Mouse (Mus musculus): ENCODE measurements at regions not wholly inside any gene's neighbourhood (a gene's known extent, or its start where the extent isn't known, plus 50 kb on each side); places are given as distances from the start of the nearest gene placed in this dataset.

DNA sequence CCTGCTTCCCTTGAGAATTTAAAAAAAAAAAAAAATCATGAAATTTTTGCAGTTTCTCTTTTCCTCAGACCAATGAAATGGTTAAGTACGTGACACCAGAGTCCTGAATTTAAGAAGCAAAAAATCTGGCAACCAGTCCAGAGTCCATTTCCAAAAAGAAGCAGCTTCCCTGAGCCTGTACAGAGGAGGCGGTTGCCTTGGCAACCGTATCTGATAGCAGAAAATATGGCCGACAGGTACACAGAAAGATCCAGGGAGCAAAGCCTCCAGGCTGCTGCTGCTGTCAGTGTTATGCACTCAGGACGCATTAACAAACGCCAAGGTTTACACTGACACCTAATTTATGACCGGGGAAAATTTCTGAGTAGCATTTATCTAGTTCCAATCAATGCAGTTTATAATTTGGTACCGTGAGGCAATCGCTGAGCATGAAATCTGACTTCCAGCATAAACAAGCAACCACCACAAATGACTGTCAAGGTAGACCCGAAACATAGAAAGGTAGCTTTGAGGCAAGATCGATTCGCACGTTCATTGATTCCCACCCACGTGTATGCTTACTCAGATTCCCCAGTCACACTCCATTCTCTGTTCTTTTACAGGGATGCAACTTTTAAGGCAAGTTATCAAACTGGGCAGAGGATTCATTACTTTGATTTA, 420.8 kb downstream of the Basp1 start:
- peak in 1 of 2 experiments; percentile 24 for DNase-seq (ENCODE audit: low spot score in 2 of 2)

DNA sequence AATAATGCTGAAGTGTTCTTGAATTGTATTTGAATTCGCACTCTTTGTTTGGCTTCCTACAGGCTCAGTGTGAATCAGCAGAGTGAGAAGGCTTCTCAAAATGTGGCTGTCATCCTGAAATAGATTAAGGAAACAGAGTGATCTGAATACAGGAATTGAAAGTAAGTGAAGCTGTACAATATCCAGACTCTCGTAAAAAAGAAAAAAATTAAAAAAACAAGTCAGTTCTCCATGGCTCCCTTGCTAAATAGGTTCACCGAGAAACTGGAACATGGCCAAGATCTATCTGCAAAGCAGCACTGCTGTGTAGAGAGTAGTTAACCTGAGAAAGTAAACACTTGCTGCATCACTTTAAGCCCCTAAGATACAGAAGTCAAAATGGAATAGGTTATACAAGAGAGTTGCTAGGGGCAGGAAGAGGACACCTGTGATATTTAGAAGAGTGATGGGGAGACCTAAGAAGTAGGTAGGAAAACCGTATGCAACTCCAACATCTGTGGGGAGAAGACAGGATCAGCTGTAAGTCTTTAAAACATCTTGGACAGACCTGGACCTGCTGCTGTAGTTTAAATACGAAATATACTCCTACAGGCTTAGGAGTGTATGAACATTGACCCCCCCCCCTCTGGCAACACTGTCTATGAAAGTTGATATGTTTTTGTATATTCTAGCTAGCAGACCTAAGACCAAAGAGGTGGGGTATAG, 423.3 kb downstream of the Basp1 start:
- DNase-seq (ENCODE audit: low spot score in 2 of 2) = peak in 1 of 2 experiments; percentile 10

DNA sequence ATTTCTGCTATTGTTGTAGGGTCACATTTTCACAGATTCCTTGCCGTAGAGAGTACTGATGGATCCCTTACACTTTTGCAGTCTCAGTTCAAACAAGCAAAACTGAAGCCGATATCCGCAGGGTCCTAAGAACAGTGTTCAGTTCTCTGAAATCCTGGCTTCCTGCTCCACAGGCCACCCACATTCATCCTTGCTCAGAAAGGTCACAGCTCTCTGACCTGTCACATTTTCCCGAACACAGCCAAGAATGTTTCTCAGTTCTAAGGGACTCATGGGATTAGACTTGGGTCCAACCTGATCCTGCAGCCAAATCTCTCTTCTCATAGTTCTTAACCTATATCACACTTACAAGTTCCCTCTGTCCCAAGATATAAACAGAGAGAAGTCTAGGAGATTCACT, 432.7 kb downstream of the Basp1 start:
- no peak for DNase-seq (ENCODE audit: low spot score in 2 of 2)

DNA sequence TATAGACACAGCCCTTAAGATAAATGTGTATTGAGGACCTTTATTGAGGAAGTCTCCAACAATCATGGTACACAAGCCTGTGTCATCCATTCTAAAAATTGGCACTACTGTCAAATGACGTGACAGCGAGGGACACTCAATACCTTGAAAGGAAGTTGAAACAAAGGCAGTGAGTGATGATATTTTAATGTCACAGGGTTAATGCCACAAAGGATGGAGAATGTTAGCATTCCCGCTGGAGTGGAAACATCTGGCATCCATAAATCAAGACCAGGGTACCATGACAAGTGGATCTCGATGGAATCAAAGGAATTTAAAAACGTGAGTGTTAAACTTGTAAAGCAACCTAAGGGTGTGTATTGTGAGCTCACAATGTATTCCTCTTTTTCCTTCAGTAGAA, 441.5 kb downstream of the Basp1 start:
- DNase-seq (ENCODE audit: low spot score in 2 of 2) = no peak

DNA sequence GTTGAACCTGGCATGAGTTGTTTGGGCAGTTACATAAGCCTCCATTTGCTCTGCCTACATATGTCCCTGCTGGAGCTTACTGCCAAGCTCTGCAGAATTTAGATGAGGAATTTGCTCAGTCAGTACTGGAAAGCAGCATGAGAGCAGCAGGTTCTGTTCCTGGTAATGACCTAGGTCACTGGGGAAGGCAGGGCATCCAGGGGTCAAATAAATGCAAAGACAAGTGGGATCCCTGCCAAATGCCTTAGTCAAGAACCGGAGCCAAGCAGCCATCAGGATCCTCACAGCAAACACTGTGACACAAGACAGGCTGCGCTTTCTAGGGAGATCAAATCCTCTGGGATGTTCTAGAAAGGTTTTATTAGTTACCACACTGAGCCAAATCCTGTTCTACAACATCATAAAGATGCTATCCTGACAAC, 444.2 kb downstream of the Basp1 start:
- peak; percentile 36 to 54 for DNase-seq (ENCODE audit: low spot score in 2 of 2)

DNA sequence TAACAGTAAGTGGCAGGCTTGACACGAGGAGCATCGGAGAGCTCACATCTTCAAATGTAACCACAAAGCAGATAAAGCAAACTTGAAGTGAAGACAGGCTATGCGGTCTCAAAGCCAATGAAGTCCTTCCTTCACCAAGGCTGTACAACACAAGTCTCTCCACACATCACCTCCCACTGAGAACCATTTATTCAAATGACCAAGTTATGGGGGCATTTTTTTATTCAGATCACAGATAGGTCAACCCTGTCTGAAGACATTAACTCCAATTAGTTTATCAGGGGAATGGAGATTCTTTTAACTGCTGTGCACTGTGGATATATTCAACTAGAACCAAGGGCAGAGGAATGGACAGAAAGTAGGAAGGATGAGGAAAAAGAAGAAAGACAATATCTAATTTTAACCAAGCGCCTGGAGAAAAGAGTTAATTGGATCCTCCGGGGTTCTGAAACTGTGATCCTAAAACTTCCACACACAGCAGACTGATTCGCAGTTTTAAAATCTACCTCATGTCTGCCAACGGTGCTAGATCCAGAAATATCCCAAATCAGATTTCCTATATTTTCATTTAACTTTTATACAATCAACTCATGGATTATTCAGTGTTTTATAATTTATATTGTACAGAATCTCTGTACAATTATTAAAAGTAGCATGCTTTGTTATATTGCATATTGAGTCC, 444.8 kb downstream of the Basp1 start:
- DNase-seq (ENCODE audit: low spot score in 2 of 2) = no peak

DNA sequence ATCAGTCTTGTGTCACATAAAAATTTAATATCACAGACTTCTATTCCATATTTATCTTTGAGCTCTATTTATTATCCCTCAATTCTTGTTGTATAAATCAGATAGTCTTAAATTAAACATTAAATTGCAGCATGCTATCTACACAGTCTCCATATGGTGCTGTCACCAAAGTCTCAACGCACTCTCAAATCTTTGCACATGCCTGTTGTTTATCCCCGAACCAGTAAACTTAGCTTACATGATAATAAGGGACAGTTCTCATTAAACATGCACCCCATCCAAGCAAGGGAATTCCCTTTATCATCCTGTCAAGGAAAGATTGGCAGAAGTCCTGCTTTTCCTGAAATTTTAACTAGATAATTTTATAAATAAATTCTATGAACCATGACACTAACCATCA, 483.8 kb downstream of the Basp1 start:
- DNase-seq (ENCODE audit: low spot score in 2 of 2) = no peak

DNA sequence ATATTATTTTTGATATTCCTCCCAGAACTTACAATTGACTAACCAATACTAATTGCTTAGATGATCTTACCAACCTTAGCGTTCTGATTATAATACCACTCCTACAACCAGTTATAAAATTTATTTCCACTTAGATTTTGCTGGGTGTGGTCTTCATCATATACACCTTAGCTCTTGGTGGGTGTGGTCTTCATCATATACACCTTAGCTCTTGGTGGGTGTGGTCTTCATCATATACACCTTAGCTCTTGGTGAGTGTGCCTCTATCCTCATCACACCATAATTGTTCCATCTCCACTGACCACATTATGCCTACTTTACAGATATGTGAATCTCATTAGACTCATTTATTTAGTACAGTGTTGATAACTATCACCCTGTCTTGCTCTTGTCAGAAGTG, 501.7 kb downstream of the Basp1 start:
- no peak for DNase-seq (ENCODE audit: low spot score in 2 of 2)

DNA sequence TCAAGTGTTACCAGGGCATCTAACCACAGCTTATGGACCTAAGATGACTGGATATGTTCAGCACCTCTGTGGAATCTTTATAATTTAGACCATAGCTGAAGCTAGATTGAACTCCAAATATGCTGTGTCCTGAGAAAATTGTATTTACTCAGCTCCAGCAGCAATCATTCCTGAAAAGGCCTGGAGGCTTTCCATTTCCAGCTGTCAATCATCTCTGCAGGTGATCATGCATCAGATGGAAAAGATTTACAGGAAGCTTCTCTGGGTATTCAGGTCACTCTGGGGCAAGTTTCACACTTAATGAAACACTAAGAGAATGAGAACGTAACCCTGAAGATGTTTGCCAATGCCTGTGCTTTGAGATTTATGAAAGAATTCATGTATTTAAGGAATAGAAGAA, 502.1 kb downstream of the Basp1 start:
- DNase-seq (ENCODE audit: low spot score in 2 of 2) = no peak

DNA sequence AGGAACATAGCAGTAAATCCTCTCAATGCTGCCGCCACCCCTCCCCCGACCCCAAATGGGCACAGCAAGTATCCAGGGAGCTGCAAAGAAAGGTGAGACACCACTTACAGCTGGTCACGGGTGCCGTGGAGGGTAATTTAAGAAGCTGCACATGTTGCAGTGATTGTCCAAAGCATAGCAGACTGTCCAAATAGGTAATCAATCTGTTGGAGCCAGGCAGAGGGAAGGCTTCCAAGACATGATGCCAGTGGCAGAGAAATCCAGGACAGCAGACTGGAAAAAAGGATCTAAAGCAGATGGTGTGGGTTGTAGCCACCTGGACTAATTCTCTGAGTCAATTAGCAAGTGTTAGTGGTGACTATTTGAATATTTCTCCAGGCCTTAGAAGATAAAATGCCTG, 506.6 kb downstream of the Basp1 start:
- DNase-seq (ENCODE audit: low spot score in 2 of 2) = peak in 1 of 2 experiments; percentile 10

DNA sequence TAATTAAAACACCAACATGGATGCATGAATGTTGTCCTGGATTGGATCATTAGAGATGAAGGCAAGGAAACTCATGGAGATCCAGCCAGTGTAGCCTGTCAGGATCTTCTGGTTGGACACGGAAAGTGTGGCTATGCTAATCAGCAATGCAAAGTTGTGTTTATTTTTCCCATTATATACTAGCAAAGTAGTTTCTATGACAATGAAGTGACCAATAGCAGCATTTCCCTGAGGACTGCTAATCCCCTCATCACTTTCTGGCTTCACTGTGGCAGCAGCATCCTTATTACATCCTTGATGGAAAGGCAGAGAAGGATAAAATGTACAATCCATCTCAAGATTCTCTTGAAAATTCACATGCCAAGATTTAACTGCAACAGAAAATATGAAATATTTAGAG, 534.7 kb downstream of the Basp1 start:
- DNase-seq (ENCODE audit: low spot score in 2 of 2) = no peak

DNA sequence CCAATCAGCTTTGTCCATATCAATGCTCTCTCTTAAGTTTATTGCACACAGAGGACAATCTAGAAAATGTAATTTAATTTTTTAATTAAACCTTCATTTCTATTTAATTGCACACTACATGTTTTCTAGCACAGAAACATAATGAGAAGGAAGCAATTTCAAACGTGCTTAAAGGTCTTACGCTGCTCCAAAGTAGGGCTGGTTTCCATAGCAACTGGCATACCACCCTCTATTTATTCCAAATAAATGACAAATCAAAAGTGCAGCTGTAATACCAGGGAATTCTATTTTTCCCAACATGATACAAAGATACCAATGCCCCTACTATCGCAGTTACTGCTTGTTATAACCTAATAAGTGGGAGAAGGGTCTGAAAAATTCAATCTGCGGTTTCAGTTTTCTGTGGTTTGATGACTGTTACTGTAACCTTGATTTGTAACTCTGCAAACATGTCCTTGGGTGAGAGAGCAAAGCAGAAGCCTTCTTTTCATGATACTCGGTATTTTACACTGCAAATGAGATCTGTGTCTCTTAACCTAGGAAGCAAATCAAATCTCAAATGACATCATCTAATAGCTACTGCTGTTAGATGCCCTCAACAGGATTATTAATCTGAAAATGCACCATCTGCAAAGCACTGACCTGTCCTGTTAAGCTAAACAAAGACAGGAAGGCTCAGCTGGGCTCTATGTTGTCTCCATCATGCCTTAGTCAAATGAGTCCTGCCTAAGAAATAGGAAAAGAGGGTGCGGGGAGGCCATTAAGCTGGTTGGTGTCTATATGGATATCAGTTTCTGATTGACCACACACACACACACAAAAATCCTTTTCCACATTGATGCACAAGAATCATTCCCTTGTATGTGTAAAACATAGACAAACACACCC, 535.6 kb downstream of the Basp1 start:
- no peak for DNase-seq (ENCODE audit: low spot score in 2 of 2)

DNA sequence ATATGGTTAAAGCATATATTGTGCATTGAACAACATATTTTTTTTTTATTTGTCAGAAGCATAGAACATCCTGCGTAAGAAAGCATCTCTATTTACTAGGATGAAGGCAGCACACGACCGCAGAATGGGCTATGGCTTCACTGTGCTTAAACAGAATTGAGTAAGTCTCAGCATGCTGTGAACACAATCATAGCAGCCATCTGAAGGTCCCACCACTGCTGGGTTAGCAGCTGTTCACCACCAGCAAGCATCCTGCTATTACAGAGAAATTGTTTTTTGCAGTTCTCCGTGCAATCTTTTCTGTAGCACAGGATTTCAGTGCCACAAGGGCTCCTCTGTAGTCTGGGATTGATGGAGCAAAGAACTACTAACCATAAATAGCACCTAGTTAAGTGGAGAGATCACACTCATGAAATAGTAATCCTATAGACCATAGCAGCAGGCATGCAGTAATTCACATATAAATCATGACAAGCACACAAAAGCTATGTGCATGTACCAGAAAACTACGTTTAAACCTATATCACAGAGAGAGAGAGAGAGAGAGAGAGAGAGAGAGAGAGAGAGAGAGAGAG, 537.3 kb downstream of the Basp1 start:
- DNase-seq (ENCODE audit: low spot score in 2 of 2) = no peak

DNA sequence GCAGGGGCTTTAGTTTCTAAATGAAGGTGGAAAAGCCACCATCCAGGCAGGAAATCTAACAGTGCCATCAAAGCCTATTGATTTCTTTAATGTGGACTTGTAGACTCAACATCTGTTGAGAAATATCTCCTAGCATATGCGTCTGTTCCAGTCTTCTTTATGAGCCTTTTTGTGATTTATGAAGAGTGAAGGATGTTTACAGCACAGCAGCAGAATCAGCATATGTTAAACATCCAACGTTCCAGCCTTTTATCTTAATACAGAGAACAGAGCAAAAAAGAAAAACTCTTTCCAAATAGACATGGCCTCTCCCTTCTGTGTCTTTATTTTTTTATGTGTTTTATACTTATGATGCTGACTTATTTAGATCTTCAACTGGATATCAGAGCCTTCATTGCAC, 573.3 kb downstream of the Basp1 start:
- DNase-seq (ENCODE audit: low spot score in 2 of 2) = no peak

DNA sequence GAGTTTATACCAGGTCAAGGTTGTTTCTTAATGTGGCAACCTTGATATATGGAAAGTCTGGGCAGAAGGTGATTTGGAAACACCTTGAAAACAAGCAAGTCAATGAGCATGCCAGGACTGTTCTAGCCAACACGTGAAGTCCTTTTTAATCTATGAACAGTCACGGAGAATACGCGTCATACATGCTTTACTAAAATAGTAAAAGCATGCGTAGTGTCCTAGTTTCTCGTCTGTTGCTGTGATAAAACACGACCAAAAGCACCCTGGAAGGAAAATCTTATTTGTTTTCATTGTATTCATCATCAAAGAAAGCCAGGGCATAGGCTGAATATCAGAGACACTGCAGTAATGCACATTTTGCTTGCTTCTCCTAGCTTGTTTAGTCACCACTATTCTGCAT, 575.2 kb downstream of the Basp1 start:
- DNase-seq (ENCODE audit: low spot score in 2 of 2) = peak in 1 of 2 experiments; percentile 5

DNA sequence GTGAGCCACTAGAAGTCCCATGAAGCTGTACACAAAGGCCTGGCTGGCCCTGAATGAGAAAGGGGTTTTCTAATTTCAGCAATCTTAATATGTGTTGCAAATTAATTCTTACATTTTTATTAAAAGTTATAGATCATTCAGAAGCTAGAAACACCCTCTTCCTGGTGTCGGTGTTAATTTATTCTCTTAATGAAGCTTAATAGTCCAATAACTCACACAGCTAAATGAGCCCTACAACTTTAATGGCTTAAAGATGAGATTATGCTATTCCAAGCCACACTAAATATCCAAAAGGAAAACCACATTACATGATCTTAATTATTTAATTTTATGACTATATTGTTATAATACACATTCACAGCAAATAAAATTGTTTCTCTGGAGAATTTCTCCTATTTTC, 585.7 kb downstream of the Basp1 start:
- DNase-seq (ENCODE audit: low spot score in 2 of 2) = no peak

DNA sequence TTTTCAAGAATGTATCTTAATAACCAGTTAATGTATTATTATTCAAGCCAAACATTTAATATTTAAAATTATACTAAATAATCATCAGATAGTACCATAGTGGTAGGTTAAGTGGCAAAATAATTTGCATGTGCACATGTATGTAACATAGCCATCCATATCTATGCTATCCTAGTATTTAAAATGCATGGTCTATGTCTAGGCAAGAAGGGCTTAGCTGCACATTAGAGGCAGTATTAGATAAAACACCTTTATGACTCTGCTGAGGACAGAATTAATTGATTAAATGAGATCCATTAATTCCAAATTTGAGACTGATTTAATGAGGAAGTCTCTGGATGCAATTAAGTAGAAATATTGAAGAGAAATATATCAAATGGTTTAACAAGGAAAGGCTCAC, 586.3 kb downstream of the Basp1 start:
- no peak for DNase-seq (ENCODE audit: low spot score in 2 of 2)

DNA sequence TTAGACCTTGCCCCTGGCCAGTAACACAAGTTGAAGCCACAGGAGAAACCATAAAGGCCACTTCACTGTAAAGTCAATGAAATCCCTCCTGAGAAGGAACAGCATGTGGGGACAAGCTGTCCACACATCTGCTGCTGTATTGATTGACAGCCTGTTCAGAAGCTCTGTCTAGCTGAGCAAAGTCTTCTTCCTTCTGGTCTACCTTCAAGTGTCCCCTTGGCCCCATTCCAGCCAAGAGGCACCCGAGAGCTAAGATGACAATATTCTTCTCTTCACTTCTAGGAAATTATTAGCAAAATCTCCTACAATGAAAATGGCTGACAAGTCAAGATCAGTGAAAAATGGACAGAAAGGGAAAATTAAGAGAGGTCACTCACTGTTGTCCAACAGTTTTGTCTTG, 616.7 kb downstream of the Basp1 start:
- DNase-seq (ENCODE audit: low spot score in 2 of 2) = no peak

DNA sequence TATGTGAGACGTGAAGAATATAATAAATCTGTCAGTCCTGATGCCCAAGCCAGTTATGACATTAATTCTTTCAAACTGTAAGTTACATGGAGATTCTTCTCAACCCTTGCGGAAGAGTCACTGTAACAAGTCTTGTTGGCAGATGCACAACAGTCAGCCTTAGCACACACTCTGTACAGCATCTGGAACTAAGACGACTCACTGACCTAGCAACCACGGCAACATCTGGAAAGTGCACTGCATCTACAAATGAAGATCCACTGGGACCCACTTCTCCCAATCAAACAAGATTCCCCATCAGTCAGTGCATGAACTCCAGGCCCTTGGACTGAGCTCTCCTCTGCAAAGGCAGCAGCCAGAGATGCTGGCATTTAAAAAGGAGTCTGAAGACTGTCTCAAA, 620.2 kb downstream of the Basp1 start:
- no peak for DNase-seq (ENCODE audit: low spot score in 2 of 2)

DNA sequence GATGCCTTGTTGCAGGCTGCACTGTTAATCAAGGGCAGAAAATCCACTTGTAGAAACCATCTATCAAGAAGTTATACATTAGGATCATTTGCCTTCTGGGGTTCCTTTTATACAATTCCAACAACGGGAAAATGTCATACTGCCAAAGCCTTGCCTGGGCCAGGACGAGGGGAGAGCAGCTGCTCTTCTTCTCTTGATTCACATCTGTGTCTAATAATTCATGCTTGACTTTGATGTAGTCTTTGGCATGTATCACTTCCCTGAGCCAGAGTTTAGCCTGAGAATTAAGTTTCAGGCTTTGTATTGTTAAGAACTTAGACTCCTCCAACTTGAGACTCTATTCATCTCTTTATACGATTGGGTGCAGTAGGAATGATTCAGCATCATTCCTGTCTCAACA, 627.2 kb downstream of the Basp1 start:
- DNase-seq (ENCODE audit: low spot score in 2 of 2) = no peak

DNA sequence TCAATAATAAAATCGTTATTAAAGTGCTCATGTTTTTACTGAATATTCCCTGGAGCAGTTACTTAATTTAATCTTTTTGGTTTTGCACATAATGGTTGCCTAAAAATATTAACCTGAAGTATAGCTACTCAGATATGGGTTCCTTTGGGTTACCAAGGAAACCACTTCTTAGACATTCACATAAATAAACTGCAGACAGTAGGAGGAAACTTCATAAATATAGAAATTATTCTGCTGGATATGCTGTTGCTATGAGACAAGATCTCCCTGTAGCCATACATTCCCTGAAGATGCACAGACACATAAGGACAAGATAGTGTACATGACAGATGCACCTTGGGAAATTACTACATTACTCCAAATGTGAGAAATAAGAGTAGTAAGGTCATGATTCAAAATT, 635.3 kb downstream of the Basp1 start:
- no peak for DNase-seq (ENCODE audit: low spot score in 2 of 2)

Measured in left cerebral cortex, adult 18-20 months (tissue).